Mouse (Mus musculus) limb, embryonic 14.5 days (tissue): ENCODE data around the gene Bckdk. TPM values are rescaled to one million over a fixed set of nuclear protein-coding genes. Genes with fewer than 3 reads are reported as not detected.

Source experiments
- ATAC-seq: fragments of 200-750 bp; cut with Nextera tagmentation; 2 replicates; pipeline ENCODE4 v1.8.0; 2017; ENCODE audit warnings: low read depth, moderate number of reproducible peaks, moderate TSS enrichment; ENCODE audit not compliant: low FRiP score
- DNase-seq: peaks from one replicate; pipeline ENCODE4 v3.0.0-alpha.2; 2015; ENCODE audit warnings: low spot score
- H3K27ac ChIP-seq: fragments of 300-500 bp; sonication (generic); replicated peaks from 2 replicates; pipeline ENCODE4 v1.5.1; 2014; ENCODE audit warnings: low read depth, mild to moderate bottlenecking, low read length, moderate library complexity, mixed read lengths
- H3K27me3 ChIP-seq: fragments of 300-500 bp; sonication (generic); 2 replicates; pipeline ENCODE4 v1.6.1; 2014; ENCODE audit warnings: low read length, mixed read lengths; ENCODE audit not compliant: control insufficient read depth, insufficient read depth
- H3K36me3 ChIP-seq: fragments of 300-500 bp; sonication (generic); 2 replicates; pipeline ENCODE4 v1.6.1; 2014; ENCODE audit warnings: mild to moderate bottlenecking, low read length, moderate library complexity, mixed read lengths; ENCODE audit not compliant: control insufficient read depth, insufficient read depth
- H3K4me1 ChIP-seq: fragments of 300-500 bp; sonication (generic); 2 replicates; pipeline ENCODE4 v1.6.1; 2014; ENCODE audit warnings: antibody characterized with exemption, low read length, mixed read lengths; ENCODE audit not compliant: control insufficient read depth, insufficient read depth
- H3K4me2 ChIP-seq: fragments of 300-500 bp; sonication (generic); replicated peaks from 2 replicates; pipeline ENCODE4 v1.6.1; 2014; ENCODE audit warnings: low read depth, mild to moderate bottlenecking, low read length, moderate library complexity; ENCODE audit not compliant: severe bottlenecking
- H3K4me3 ChIP-seq: fragments of 300-500 bp; sonication (generic); replicated peaks from 2 replicates; pipeline ENCODE4 v1.5.1; 2014; ENCODE audit warnings: low read length
- H3K9ac ChIP-seq: fragments of 300-500 bp; sonication (generic); 2 replicates; pipeline ENCODE4 v1.6.1; 2014; ENCODE audit warnings: mild to moderate bottlenecking, low read depth, low read length, moderate library complexity; ENCODE audit not compliant: severe bottlenecking
- H3K9me3 ChIP-seq: fragments of 300-500 bp; sonication (generic); 2 replicates; pipeline ENCODE4 v1.6.1; 2016; ENCODE audit warnings: low read length; ENCODE audit not compliant: control insufficient read depth
- POLR2A ChIP-seq: fragments of 200-500 bp; IDR thresholded peaks from 2 replicates; pipeline ENCODE4 v1.8.0; 2012; ENCODE audit warnings: inconsistent platforms, mild to moderate bottlenecking, moderate library complexity, borderline replicate concordance; ENCODE audit not compliant: insufficient read depth, insufficient read length; ENCODE audit errors: extremely low read depth
- WGBS: fragments of 180-500 bp; shearing (Covaris S2); extraction: QIAGEN DNeasy Blood & Tissue Kit; methylation state at CpG from one replicate; pipeline ENCODE4 v1.1.7; 2014; 5-methylcytosine and 5-hydroxymethylcytosine counted together
- polyA plus RNA-seq, 2 experiments: library from polyadenylated mRNA; depleted of rRNA in 1 of 2; stranded (reverse) in 1 of 2; unstranded in 1 of 2; fragments of >200 nt; fragmentation: Nextera tagmentation in 1 of 2; extraction: Ambion mirVana in 1 of 2; gene quantifications; 2 replicates each; pipeline versions ENCODE4 v1.2.1 to v1.2.3; 2012 to 2014

Bckdk gene
- polyA plus RNA-seq, 2 experiments = 67.0 to 122 TPM

DNA sequence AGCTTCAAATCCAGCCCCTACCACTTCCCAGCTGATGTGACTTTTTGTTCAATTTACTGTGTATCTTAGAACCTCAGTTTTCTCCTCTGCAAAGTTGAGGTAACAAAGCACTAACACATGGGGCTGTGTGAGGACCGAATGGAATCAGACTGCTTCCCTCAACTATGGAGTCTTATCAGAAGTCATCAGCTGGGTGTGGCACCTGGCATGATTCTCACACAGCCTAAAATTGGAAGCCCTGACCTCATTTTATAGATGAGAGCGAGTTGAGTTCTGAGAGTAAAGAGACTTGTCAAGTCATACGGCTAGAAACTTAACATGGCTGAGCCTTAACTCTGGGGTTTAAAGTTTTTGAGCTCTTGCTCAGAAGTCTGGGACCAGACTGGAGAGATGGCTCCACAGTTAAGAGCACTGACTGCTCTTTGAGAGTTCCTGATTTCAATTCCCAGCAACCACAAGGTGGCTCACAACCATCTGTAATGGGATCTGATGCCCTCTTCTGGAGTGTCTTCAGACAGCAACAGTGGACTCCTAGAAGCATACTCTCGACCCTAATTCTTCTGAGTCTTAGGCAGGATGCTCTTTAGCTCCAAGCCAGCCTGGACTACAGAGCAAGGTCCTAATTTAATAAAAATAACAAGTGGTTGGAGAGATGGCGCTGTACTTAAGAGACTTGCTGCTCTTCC is 33.6 kb upstream of the Bckdk start:
- DNase-seq (no peak), ATAC-seq (no peak)
- TF ChIP-seq POLR2A = no peak
- H3K36me3 ChIP-seq = peaks cover 34% of the 10 kb centered on the region
- no peaks in the 10 kb centered on the region for H3K9me3 ChIP-seq
- peaks cover 9% of the 10 kb centered on the region for H3K4me1 ChIP-seq
- H3K4me2 ChIP-seq = no peak overlapping the region
- no peak overlapping the region for H3K9ac ChIP-seq
- H3K27ac ChIP-seq = no peak overlapping the region
- H3K27me3 ChIP-seq = no peaks in the 10 kb centered on the region
- H3K4me3 ChIP-seq = no peak overlapping the region
- WGBS = 86% methylated on average over 5 of the region's 5 CpGs

DNA sequence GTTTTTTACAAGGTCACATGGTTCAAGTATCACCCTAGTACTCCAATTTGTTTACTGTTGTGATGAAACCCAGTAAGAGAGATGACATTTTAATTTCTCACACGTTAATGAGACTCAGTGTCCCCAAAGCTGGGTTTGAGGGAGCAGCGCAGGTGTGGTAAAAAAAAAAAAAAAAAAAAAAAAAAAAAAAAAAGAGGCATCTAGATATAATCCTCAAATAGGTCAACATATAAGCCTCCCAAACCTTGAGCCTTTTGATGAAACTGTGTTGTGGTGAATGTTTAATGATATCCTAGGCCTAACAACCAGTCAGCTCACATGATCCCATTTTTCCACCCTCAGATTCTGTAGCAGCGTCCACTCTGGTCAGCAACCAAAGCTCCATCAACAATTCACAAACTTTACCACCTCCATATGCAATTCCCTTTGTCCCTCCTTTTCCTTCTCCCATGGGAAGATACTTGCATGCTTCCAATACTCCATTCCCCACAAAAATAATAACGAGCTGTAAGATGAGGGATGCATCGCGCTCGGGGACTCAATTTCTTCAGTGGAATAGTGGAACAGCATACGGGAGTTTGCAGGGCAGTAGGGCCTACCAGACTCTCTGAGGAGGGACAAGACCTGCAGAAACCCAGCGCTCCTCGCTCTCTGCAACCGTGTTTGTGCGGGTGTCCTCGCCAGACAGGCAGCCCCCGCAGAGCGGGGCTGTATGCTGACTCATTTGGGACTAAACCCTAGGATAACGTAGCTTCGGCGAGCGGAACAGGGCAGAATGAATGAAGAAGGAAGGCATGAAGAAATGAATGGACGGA is 28.9 kb upstream of the Bckdk start:
- Histone ChIP-seq H3K9ac (peak overlapping the region; percentile 97), H3K36me3 (peaks cover 24% of the 10 kb centered on the region), H3K4me2 (peak overlapping the region; percentile 74), H3K4me3 (peak overlapping the region; percentile 94), H3K27me3 (no peaks in the 10 kb centered on the region), H3K27ac (peak overlapping the region; percentile 99), H3K4me1 (peaks cover 14% of the 10 kb centered on the region), H3K9me3 (no peaks in the 10 kb centered on the region)
- ATAC-seq = peak; percentile 17
- 3% methylated on average over 20 of the region's 20 CpGs for WGBS
- peak; percentile 9 for DNase-seq
- TF ChIP-seq POLR2A = no peak

DNA sequence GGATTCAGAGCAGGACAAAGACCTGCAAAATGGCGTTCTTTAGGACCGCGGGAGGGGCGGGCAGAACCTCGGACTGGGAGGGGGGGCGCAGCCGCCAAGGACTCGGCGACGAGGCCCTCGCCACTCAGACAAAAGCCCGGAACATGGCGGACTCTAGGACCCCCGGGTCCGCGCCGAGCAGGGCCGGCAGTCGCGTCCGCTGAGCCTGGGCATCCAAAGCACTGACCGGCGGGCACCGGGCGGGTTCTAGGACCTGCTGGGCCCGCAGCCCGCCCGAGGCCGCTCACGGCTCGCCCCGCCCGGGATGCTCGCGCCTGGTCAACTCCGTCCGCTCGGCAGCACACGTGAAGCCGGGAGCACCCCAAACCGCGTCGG is 28.3 kb upstream of the Bckdk start:
- 0 out of 2 replicates have a peak, but pooled peaks have one; percentile 14 for TF ChIP-seq POLR2A
- peak overlapping the region; percentile 94 for H3K4me3 ChIP-seq
- H3K4me1 ChIP-seq = peaks cover 14% of the 10 kb centered on the region
- H3K9me3 ChIP-seq = no peaks in the 10 kb centered on the region
- DNase-seq (peak; percentile 95), ATAC-seq (peak; percentile 92)
- H3K4me2 ChIP-seq = peak overlapping the region; percentile 74
- peaks cover 30% of the 10 kb centered on the region for H3K36me3 ChIP-seq
- H3K27ac ChIP-seq = peak overlapping the region; percentile 99
- no peaks in the 10 kb centered on the region for H3K27me3 ChIP-seq
- H3K9ac ChIP-seq = peak overlapping the region; percentile 97
- under 1% methylated on average over 29 of the region's 43 CpGs for WGBS

DNA sequence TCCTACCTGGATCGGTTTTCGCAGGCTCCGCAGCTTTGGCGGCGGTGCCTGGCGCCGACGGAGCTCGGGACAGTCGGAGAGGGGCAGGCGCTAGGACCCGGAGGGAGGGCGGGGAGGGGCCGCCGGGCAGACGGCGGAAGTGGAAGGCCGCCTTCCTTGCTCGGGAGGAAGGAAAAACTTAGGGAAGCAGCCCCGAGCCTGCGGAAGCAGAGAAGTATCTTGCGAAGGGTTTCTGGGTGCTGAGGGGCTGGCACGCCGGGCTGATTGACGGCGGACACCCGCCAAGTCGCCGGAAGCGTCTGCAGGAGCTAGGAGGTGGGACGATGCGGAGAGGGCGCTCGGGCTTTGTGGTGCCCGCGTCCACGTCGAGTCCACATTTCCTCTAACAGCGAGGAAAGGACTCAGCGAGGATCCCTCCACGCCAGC is 27.8 kb upstream of the Bckdk start, which contains the start of gene Zfp646:
Gene Zfp646, plus strand, starts transcription at position 181 of the 426 bp plus-strand sequence.
- no peak for TF ChIP-seq POLR2A
- Histone ChIP-seq H3K4me1 (peaks cover 14% of the 10 kb centered on the region), H3K9ac (peak within 1 kb of the TSS; percentile 97), H3K4me3 (peak within 1 kb of the TSS; percentile 94), H3K9me3 (no peaks in the 10 kb centered on the region), H3K27ac (peak within 1 kb of the TSS; percentile 99), H3K4me2 (peak within 1 kb of the TSS; percentile 74), H3K27me3 (no peaks in the 10 kb centered on the region), H3K36me3 (peaks cover 34% of the 10 kb centered on the region)
- WGBS = 0% methylated on average over 31 of the region's 41 CpGs
- peak; percentile 79 for DNase-seq
- ATAC-seq = peak; percentile 91
